In the genomic region with DNA sequence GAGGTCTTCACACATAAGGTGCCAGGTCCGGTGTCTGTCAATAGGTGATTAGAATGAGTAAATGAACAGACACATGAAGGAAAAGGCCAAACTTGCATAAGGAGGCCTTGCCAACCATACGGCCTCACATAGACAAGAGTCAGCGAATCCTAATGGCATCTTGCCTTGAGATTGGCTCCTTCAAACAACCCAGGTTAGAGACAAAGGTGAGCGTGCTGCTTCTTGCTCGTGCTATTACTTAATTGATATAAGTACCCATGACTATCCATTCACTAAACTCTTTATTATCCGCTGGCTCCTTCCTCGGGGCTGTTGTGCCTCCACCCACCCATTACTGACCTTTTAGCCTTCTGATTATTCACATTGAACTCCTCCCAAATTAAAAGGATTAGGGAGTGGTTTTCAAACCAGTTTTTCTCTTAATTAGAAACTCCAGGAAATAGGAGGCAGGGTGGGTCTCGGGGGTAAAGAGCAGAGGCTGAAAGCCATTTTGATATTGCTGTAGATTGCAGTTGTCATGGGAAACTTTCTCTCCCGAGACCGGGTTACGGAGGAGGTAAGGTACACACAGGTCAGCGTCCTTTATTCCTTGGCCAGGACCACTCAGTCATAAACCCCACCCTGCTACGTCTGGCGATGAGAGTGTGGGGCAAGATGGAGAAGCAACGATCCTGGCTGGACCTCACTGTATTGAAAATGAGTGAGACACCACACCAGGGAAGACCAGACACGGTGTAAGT, we compare ENCODE assay signal across 23 mouse cellular contexts. TPM values are rescaled to one million over a fixed set of nuclear protein-coding genes. Genes with fewer than 3 reads are reported as not detected.
DNase-seq lines count a peak whose midpoint lies in the region; ATAC-seq and TF ChIP-seq lines count a peak whose summit lies in the region.
"Had no signal": no experiment of that assay in that cellular context is flagged by ENCODE, and none has a peak within 500 bp of the region (broad histone marks: within the 10 kb centered on the region; RNA-seq: fewer than 3 reads in every experiment).

No protein-coding gene starts in this region.

- no peaks in the 10 kb centered on the region for H3K9me3 ChIP-seq in heart, embryonic 11.5 days (replicated peaks; ENCODE audit: control insufficient read depth, low read length)
- no peaks in the 10 kb centered on the region for H3K9me3 ChIP-seq in embryonic facial prominence, embryonic 15.5 days (replicated peaks)
- H3K9me3 ChIP-seq in stomach, embryonic 14.5 days (ENCODE audit: control insufficient read depth, low read depth, low read length): no peaks in the 10 kb centered on the region
- H3K9me3 ChIP-seq: hindbrain, embryonic 13.5 days; megakaryocyte, embryonic 14.5 days; midbrain, embryonic 15.5 days; neural tube, embryonic 15.5 days had no signal

- H3K4me2 ChIP-seq in heart, embryonic 11.5 days: no peak overlapping the region
- H3K4me2 ChIP-seq in embryonic facial prominence, embryonic 15.5 days (replicated peaks): no peak overlapping the region
- H3K4me2 ChIP-seq in stomach, embryonic 14.5 days (replicated peaks; ENCODE audit: low read depth, low read length): no peak overlapping the region
- H3K4me2 ChIP-seq: hindbrain, embryonic 13.5 days; midbrain, embryonic 15.5 days; neural tube, embryonic 15.5 days had no signal

- 74% methylated on average over 16 of the region's 16 CpGs for WGBS in heart, adult 2 months
- 87% methylated on average over 16 of the region's 16 CpGs for WGBS in heart, embryonic 11.5 days (ENCODE audit: insufficient replicate concordance)
- 62% methylated on average over 16 of the region's 16 CpGs for WGBS in embryonic facial prominence, embryonic 15.5 days
- 82% methylated on average over 16 of the region's 16 CpGs for WGBS in stomach, embryonic 14.5 days

- H3K79me2 ChIP-seq in heart, adult 2 months (replicated peaks; ENCODE audit: control insufficient read depth, insufficient read depth, low read length): no peaks in the 10 kb centered on the region

- no peak overlapping the region for H3K4me3 ChIP-seq in heart, adult 2 months
- no peak overlapping the region for H3K4me3 ChIP-seq in heart, embryonic 11.5 days (ENCODE audit: low read depth, low read length)
- no peak overlapping the region for H3K4me3 ChIP-seq in embryonic facial prominence, embryonic 15.5 days (replicated peaks)
- no peak overlapping the region for H3K4me3 ChIP-seq in stomach, embryonic 14.5 days (ENCODE audit: low read depth, low read length)
- H3K4me3 ChIP-seq: erythroblast, embryonic 14.5 days; hindbrain, embryonic 13.5 days; layer of hippocampus, adult 2 months; megakaryocyte, embryonic 14.5 days; midbrain, embryonic 15.5 days; neural tube, embryonic 15.5 days had no signal

- no peak overlapping the region for H3K9ac ChIP-seq in heart, adult 2 months (ENCODE audit: low read depth, low read length)
- no peak overlapping the region for H3K9ac ChIP-seq in heart, embryonic 11.5 days (ENCODE audit: low read depth, low read length)
- no peak overlapping the region for H3K9ac ChIP-seq in embryonic facial prominence, embryonic 15.5 days
- H3K9ac ChIP-seq in stomach, embryonic 14.5 days (replicated peaks; ENCODE audit: low read depth, low read length): no peak overlapping the region
- H3K9ac ChIP-seq: hindbrain, embryonic 13.5 days; midbrain, embryonic 15.5 days; neural tube, embryonic 15.5 days had no signal

- DNase-seq in heart, adult 2 months: peak in 1 of 2 experiments; percentile 19
- DNase-seq in ES-CJ7 (ENCODE audit: low read depth, low spot score): peak; percentile 66
- DNase-seq in layer of hippocampus, adult 9-11 months: no peak
- DNase-seq in kidney, postnatal 10 days: no peak
- DNase-seq in adrenal gland, postnatal 4 days (ENCODE audit: low spot score in 2 of 2): no peak
- DNase-seq: B cell, adult 2 months; cerebellum, adult 8-10 months; heart, postnatal 10 days; liver; right cerebral cortex, postnatal 14 days; thymus, postnatal 25 days had no signal

- H3K36me3 ChIP-seq in heart, adult 2 months (ENCODE audit: control insufficient read depth, insufficient read depth, low read length): no peaks in the 10 kb centered on the region
- H3K36me3 ChIP-seq in heart, embryonic 11.5 days (ENCODE audit: control insufficient read depth, insufficient read depth, low read length): no peaks in the 10 kb centered on the region
- no peaks in the 10 kb centered on the region for H3K36me3 ChIP-seq in embryonic facial prominence, embryonic 15.5 days
- no peaks in the 10 kb centered on the region for H3K36me3 ChIP-seq in stomach, embryonic 14.5 days (ENCODE audit: control insufficient read depth, insufficient read depth, low read length)
- H3K36me3 ChIP-seq: hindbrain, embryonic 13.5 days; midbrain, embryonic 15.5 days; neural tube, embryonic 15.5 days had no signal

- no peaks in the 10 kb centered on the region; the same call in 1 of the 2 replicates for H3K4me1 ChIP-seq in heart, adult 2 months (ENCODE audit: control insufficient read depth, insufficient read depth, low read length)
- peaks cover 4% of the 10 kb centered on the region; the same call in 1 of the 2 replicates for H3K4me1 ChIP-seq in heart, embryonic 11.5 days (ENCODE audit: control insufficient read depth, insufficient read depth, low read length)
- 0 out of 2 replicates have a peak, but pooled peaks cover under 1% of the 10 kb centered on the region for H3K4me1 ChIP-seq in embryonic facial prominence, embryonic 15.5 days
- H3K4me1 ChIP-seq in stomach, embryonic 14.5 days (ENCODE audit: control insufficient read depth, insufficient read depth, low read length): no peaks in the 10 kb centered on the region
- H3K4me1 ChIP-seq: megakaryocyte, embryonic 14.5 days; midbrain, embryonic 15.5 days; neural tube, embryonic 15.5 days had no signal

- TF ChIP-seq CTCF in heart, adult 2 months (IDR thresholded peaks at IDR 0.05): no peak

- TF ChIP-seq EP300 in heart, adult 2 months (IDR thresholded peaks at IDR 0.05; ENCODE audit: insufficient read depth, low read depth, low read length): no peak

- intact Hi-C loops in heart, adult 2 months (cut with DNase I): no loop called here

- no peak for TF ChIP-seq POLR2A in heart, adult 2 months (IDR thresholded peaks at IDR 0.05; ENCODE audit: insufficient read depth, low read depth, low read length)

- H3K27me3 ChIP-seq in heart, adult 2 months (ENCODE audit: control insufficient read depth, insufficient read depth, low read length): no peaks in the 10 kb centered on the region
- H3K27me3 ChIP-seq in heart, embryonic 11.5 days (ENCODE audit: control insufficient read depth, insufficient read depth, low read length): no peaks in the 10 kb centered on the region
- no peaks in the 10 kb centered on the region for H3K27me3 ChIP-seq in embryonic facial prominence, embryonic 15.5 days
- H3K27me3 ChIP-seq in stomach, embryonic 14.5 days (ENCODE audit: control insufficient read depth, insufficient read depth, low read length): no peaks in the 10 kb centered on the region
- H3K27me3 ChIP-seq: hindbrain, embryonic 13.5 days; megakaryocyte, embryonic 14.5 days; midbrain, embryonic 15.5 days; neural tube, embryonic 15.5 days had no signal

- peak overlapping the region; percentile 45 for H3K27ac ChIP-seq in heart, adult 2 months
- H3K27ac ChIP-seq in heart, embryonic 11.5 days (ENCODE audit: low read depth, low read length): no peak overlapping the region
- H3K27ac ChIP-seq in embryonic facial prominence, embryonic 15.5 days (replicated peaks): peak overlapping the region; percentile 75
- 0 out of 2 replicates have a peak overlapping the region, but pooled peaks have one; percentile 12 for H3K27ac ChIP-seq in stomach, embryonic 14.5 days (ENCODE audit: low read length)
- H3K27ac ChIP-seq: hindbrain, embryonic 13.5 days; kidney, postnatal 0 days; layer of hippocampus, adult 2 months; midbrain, embryonic 15.5 days; neural tube, embryonic 15.5 days had no signal

- ATAC-seq in heart, embryonic 11.5 days (replicated peaks; ENCODE audit: insufficient number of reproducible peaks, low FRiP score, low TSS enrichment): no peak
- no peak for ATAC-seq in embryonic facial prominence, embryonic 15.5 days (ENCODE audit: insufficient number of reproducible peaks, low FRiP score, low TSS enrichment, low read depth)
- ATAC-seq in stomach, embryonic 14.5 days (ENCODE audit: insufficient number of reproducible peaks, insufficient read depth, low FRiP score, low read depth): no peak
- ATAC-seq: forebrain, embryonic 14.5 days; inflammation-experienced regulatory T-cells, adult 6 months; midbrain, embryonic 15.5 days had no signal

RNA-seq across cellular contexts. Expression of gene Sgk1, which starts 33.9 kb away (rescaled TPM):
- total RNA-seq in heart, adult 2 months (2021): 10 to 100 TPM; 64.7 to 89.1 TPM
- polyA plus RNA-seq in heart, adult 2 months (2012; rRNA removed): 31.9 and 43.5 TPM in 2 replicates
- 22.2 and 26.7 TPM in 2 replicates for polyA plus RNA-seq in heart, embryonic 11.5 days (2014; fragmentation: Nextera tagmentation; extraction: Ambion mirVana)
- 50.1 and 50.5 TPM in 2 replicates for polyA plus RNA-seq in embryonic facial prominence, embryonic 15.5 days (2015; fragmentation: Nextera tagmentation; extraction: Ambion mirVana)
- 22.2 and 26.6 TPM in 2 replicates for polyA plus RNA-seq in stomach, embryonic 14.5 days (2014; fragmentation: Nextera tagmentation; extraction: Ambion mirVana)
- total RNA-seq in adrenal gland, postnatal 4 days (2021): 100 to 1,000 TPM; 116 to 120 TPM
